Mouse (Mus musculus): ENCODE results near the gene Acmsd.

Acmsd gene

GRCm38 (mm10) chr1:127775206-127775720, 46.0 kb downstream of the Acmsd start:
- peak; percentile 16 for DNase-seq (ENCODE audit: low read depth)

- DNase-seq (ENCODE audit: low read depth) = no peak
Observed at GRCm38 (mm10) chr1:127776246-127776645, 47.0 kb downstream of the Acmsd start.

GRCm38 (mm10) chr1:127778611-127779010, 49.4 kb downstream of the Acmsd start:
- no peak for DNase-seq (ENCODE audit: low read depth)

- DNase-seq (ENCODE audit: low read depth) = no peak
Observed at GRCm38 (mm10) chr1:127780142-127780541, 50.9 kb downstream of the Acmsd start.

GRCm38 (mm10) chr1:127780849-127781248, 51.6 kb downstream of the Acmsd start:
- no peak for DNase-seq (ENCODE audit: low read depth)

GRCm38 (mm10) chr1:127783862-127784261, 54.6 kb downstream of the Acmsd start:
- no peak for DNase-seq (ENCODE audit: low read depth)

- no peak for DNase-seq (ENCODE audit: low read depth)
Observed at GRCm38 (mm10) chr1:127785882-127786281, 56.7 kb downstream of the Acmsd start.

- no peak for DNase-seq (ENCODE audit: low read depth)
Observed at GRCm38 (mm10) chr1:127788943-127789342, 59.7 kb downstream of the Acmsd start.

GRCm38 (mm10) chr1:127793459-127793858, 64.2 kb downstream of the Acmsd start:
- no peak for DNase-seq (ENCODE audit: low read depth)

- DNase-seq (ENCODE audit: low read depth) = no peak
Observed at GRCm38 (mm10) chr1:127795087-127795769, 66.0 kb downstream of the Acmsd start.

- DNase-seq (ENCODE audit: low read depth) = no peak
Observed at GRCm38 (mm10) chr1:127796341-127796740, 67.1 kb downstream of the Acmsd start.

- DNase-seq (ENCODE audit: low read depth) = no peak
Observed at GRCm38 (mm10) chr1:127796752-127797151, 67.5 kb downstream of the Acmsd start.

- no peak for DNase-seq (ENCODE audit: low read depth)
Observed at GRCm38 (mm10) chr1:127802916-127803315, 73.7 kb downstream of the Acmsd start.

GRCm38 (mm10) chr1:127808671-127809070, 79.5 kb downstream of the Acmsd start:
- DNase-seq (ENCODE audit: low read depth) = no peak

GRCm38 (mm10) chr1:127812929-127813328, 83.7 kb downstream of the Acmsd start:
- no peak for DNase-seq (ENCODE audit: low read depth)

GRCm38 (mm10) chr1:127816381-127816780, 87.2 kb downstream of the Acmsd start:
- no peak for DNase-seq (ENCODE audit: low read depth)

All from NIH3T3 (cell line).